Mouse (Mus musculus): ENCODE measurements at regions not wholly inside any gene's neighbourhood (a gene's known extent, or its start where the extent isn't known, plus 50 kb on each side); places are given as distances from the start of the nearest gene placed in this dataset.

GRCm38 (mm10) chr5:133569096-133569495 lies 530.4 kb upstream of the Castor2 start:
- Histone ChIP-seq H3K27ac (no peak overlapping the region), H3K9me3 (replicated peaks) (no peaks in the 10 kb centered on the region), H3K4me3 (no peak overlapping the region), H3K36me3 (no peaks in the 10 kb centered on the region), H3K9ac (no peak overlapping the region), H3K4me2 (replicated peaks) (no peak overlapping the region), H3K27me3 (no peaks in the 10 kb centered on the region), H3K4me1 (peaks cover 6% of the 10 kb centered on the region; the same call in 1 of the 2 replicates)
- WGBS, result 91% methylated on average over 2 of the region's 2 CpGs
- no peak for ATAC-seq (ENCODE audit: low FRiP score)

GRCm38 (mm10) chr5:133566506-133566905 lies 533.0 kb upstream of the Castor2 start:
- no peak for ATAC-seq (ENCODE audit: low FRiP score)
- Histone ChIP-seq H3K9me3 (replicated peaks) (no peaks in the 10 kb centered on the region), H3K4me3 (no peak overlapping the region), H3K4me2 (replicated peaks) (no peak overlapping the region), H3K27me3 (no peaks in the 10 kb centered on the region), H3K9ac (no peak overlapping the region), H3K4me1 (peaks cover 6% of the 10 kb centered on the region; the same call in 1 of the 2 replicates), H3K27ac (no peak overlapping the region), H3K36me3 (no peaks in the 10 kb centered on the region)
- 77% methylated on average over 4 of the region's 4 CpGs for WGBS

- Histone ChIP-seq H3K4me2 (replicated peaks) (no peak overlapping the region), H3K9ac (no peak overlapping the region), H3K9me3 (replicated peaks) (no peaks in the 10 kb centered on the region), H3K27ac (no peak overlapping the region), H3K4me1 (no peaks in the 10 kb centered on the region), H3K27me3 (no peaks in the 10 kb centered on the region), H3K36me3 (no peaks in the 10 kb centered on the region), H3K4me3 (no peak overlapping the region)
- no peak for ATAC-seq (ENCODE audit: low FRiP score)
- 88% methylated on average over 7 of the region's 7 CpGs for WGBS
Measured at GRCm38 (mm10) chr5:133550657-133551056, 548.9 kb upstream of the Castor2 start.

- no peak overlapping the region for H3K27ac ChIP-seq
- no peaks in the 10 kb centered on the region for H3K27me3 ChIP-seq
- H3K4me2 ChIP-seq (replicated peaks), result no peak overlapping the region
- no peak overlapping the region for H3K9ac ChIP-seq
- no peaks in the 10 kb centered on the region for H3K36me3 ChIP-seq
- no peak for ATAC-seq (ENCODE audit: low FRiP score)
- H3K4me1 ChIP-seq, result no peaks in the 10 kb centered on the region
- peaks cover 7% of the 10 kb centered on the region; the same call in 1 of the 2 replicates for H3K9me3 ChIP-seq (replicated peaks)
- no peak overlapping the region for H3K4me3 ChIP-seq
Measured at GRCm38 (mm10) chr5:133542217-133542616, 557.3 kb upstream of the Castor2 start.

- H3K27me3 ChIP-seq, result no peaks in the 10 kb centered on the region
- no peaks in the 10 kb centered on the region for H3K4me1 ChIP-seq
- no peak for ATAC-seq (ENCODE audit: low FRiP score)
- H3K27ac ChIP-seq, result no peak overlapping the region
- no peak overlapping the region for H3K4me3 ChIP-seq
- H3K36me3 ChIP-seq, result no peaks in the 10 kb centered on the region
- H3K9me3 ChIP-seq (replicated peaks), result no peaks in the 10 kb centered on the region
- no peak overlapping the region for H3K4me2 ChIP-seq (replicated peaks)
- no peak overlapping the region for H3K9ac ChIP-seq
Measured at GRCm38 (mm10) chr5:133532678-133533077, 566.8 kb upstream of the Castor2 start.

- H3K4me2 ChIP-seq (replicated peaks), result no peak overlapping the region
- no peak for ATAC-seq (ENCODE audit: low FRiP score)
- H3K9ac ChIP-seq, result no peak overlapping the region
- H3K27me3 ChIP-seq, result no peaks in the 10 kb centered on the region
- WGBS, result 54% methylated on average over 2 of the region's 2 CpGs
- no peaks in the 10 kb centered on the region for H3K9me3 ChIP-seq (replicated peaks)
- H3K4me1 ChIP-seq, result 0 out of 2 replicates have a peak, but pooled peaks cover 2% of the 10 kb centered on the region
- H3K36me3 ChIP-seq, result no peaks in the 10 kb centered on the region
- no peak overlapping the region for H3K4me3 ChIP-seq
- H3K27ac ChIP-seq, result no peak overlapping the region
Measured at GRCm38 (mm10) chr5:133505661-133506060, 593.9 kb upstream of the Castor2 start.

- Histone ChIP-seq H3K4me1 (no peaks in the 10 kb centered on the region), H3K36me3 (no peaks in the 10 kb centered on the region), H3K27me3 (no peaks in the 10 kb centered on the region), H3K27ac (no peak overlapping the region), H3K9me3 (replicated peaks) (no peaks in the 10 kb centered on the region), H3K9ac (no peak overlapping the region), H3K4me3 (no peak overlapping the region), H3K4me2 (replicated peaks) (no peak overlapping the region)
- no peak for ATAC-seq (ENCODE audit: low FRiP score)
- WGBS, result 51% methylated on average over 5 of the region's 5 CpGs
Measured at GRCm38 (mm10) chr5:133487806-133488290, 611.7 kb upstream of the Castor2 start.

- Histone ChIP-seq H3K4me3 (no peak overlapping the region), H3K27me3 (no peaks in the 10 kb centered on the region), H3K4me1 (peaks cover 5% of the 10 kb centered on the region; the same call in 1 of the 2 replicates), H3K9ac (no peak overlapping the region), H3K9me3 (replicated peaks) (no peaks in the 10 kb centered on the region), H3K27ac (peak overlapping the region; percentile 30; the same call in 1 of the 2 replicates), H3K36me3 (no peaks in the 10 kb centered on the region), H3K4me2 (replicated peaks) (no peak overlapping the region; the same call in 1 of the 2 replicates)
- 41% methylated on average over 14 of the region's 14 CpGs for WGBS
- no peak for ATAC-seq (ENCODE audit: low FRiP score)
Measured at GRCm38 (mm10) chr5:133482291-133483086, 617.0 kb upstream of the Castor2 start.

GRCm38 (mm10) chr5:133479205-133479604 lies 620.3 kb upstream of the Castor2 start:
- H3K27ac ChIP-seq, result no peak overlapping the region
- no peaks in the 10 kb centered on the region for H3K9me3 ChIP-seq (replicated peaks)
- no peak overlapping the region for H3K4me2 ChIP-seq (replicated peaks)
- H3K4me3 ChIP-seq, result no peak overlapping the region
- H3K9ac ChIP-seq, result no peak overlapping the region
- H3K4me1 ChIP-seq, result peaks cover 5% of the 10 kb centered on the region; the same call in 1 of the 2 replicates
- H3K27me3 ChIP-seq, result no peaks in the 10 kb centered on the region
- no peaks in the 10 kb centered on the region for H3K36me3 ChIP-seq
- no peak for ATAC-seq (ENCODE audit: low FRiP score)
- 83% methylated on average over 6 of the region's 6 CpGs for WGBS

- Histone ChIP-seq H3K27ac (peak overlapping the region; percentile 45; the same call in 1 of the 2 replicates), H3K9ac (no peak overlapping the region), H3K36me3 (no peaks in the 10 kb centered on the region), H3K27me3 (no peaks in the 10 kb centered on the region), H3K9me3 (replicated peaks) (no peaks in the 10 kb centered on the region), H3K4me3 (no peak overlapping the region), H3K4me2 (replicated peaks) (no peak overlapping the region), H3K4me1 (0 out of 2 replicates have a peak, but pooled peaks cover 10% of the 10 kb centered on the region)
- peak; percentile 64 for ATAC-seq (ENCODE audit: low FRiP score)
- WGBS, result 47% methylated on average over 7 of the region's 7 CpGs
Measured at GRCm38 (mm10) chr5:133453349-133454049, 646.0 kb upstream of the Castor2 start.

GRCm38 (mm10) chr5:133449926-133450325 lies 649.6 kb upstream of the Castor2 start:
- H3K9ac ChIP-seq, result no peak overlapping the region
- ATAC-seq (ENCODE audit: low FRiP score), result no peak
- no peaks in the 10 kb centered on the region for H3K36me3 ChIP-seq
- no peak overlapping the region for H3K4me2 ChIP-seq (replicated peaks)
- 61% methylated on average over 3 of the region's 3 CpGs for WGBS
- no peak overlapping the region for H3K4me3 ChIP-seq
- no peaks in the 10 kb centered on the region for H3K9me3 ChIP-seq (replicated peaks)
- no peak overlapping the region for H3K27ac ChIP-seq
- 0 out of 2 replicates have a peak, but pooled peaks cover 10% of the 10 kb centered on the region for H3K4me1 ChIP-seq
- no peaks in the 10 kb centered on the region for H3K27me3 ChIP-seq

GRCm38 (mm10) chr5:133400826-133401225 lies 698.7 kb upstream of the Castor2 start:
- Histone ChIP-seq H3K27me3 (no peaks in the 10 kb centered on the region), H3K4me1 (no peaks in the 10 kb centered on the region), H3K4me2 (replicated peaks) (no peak overlapping the region), H3K36me3 (no peaks in the 10 kb centered on the region), H3K27ac (no peak overlapping the region), H3K9ac (no peak overlapping the region), H3K4me3 (no peak overlapping the region), H3K9me3 (replicated peaks) (no peaks in the 10 kb centered on the region)
- 72% methylated on average over 1 of the region's 1 CpGs for WGBS
- no peak for ATAC-seq (ENCODE audit: low FRiP score)
